Mouse (Mus musculus) megakaryocyte, embryonic 14.5 days (primary cell): ENCODE results near the gene 4933430I17Rik.

Experiments
- FLI1 ChIP-seq: IDR thresholded peaks from 2 replicates; pipeline ENCODE4 v1.6.1; 2012; ENCODE audit warnings: low read length, inconsistent platforms, mixed read lengths
- GATA1 ChIP-seq: IDR thresholded peaks from 3 replicates; pipeline ENCODE4 v1.6.1; 2012; ENCODE audit warnings: mixed read lengths, low read length, inconsistent platforms, borderline replicate concordance

DNA sequence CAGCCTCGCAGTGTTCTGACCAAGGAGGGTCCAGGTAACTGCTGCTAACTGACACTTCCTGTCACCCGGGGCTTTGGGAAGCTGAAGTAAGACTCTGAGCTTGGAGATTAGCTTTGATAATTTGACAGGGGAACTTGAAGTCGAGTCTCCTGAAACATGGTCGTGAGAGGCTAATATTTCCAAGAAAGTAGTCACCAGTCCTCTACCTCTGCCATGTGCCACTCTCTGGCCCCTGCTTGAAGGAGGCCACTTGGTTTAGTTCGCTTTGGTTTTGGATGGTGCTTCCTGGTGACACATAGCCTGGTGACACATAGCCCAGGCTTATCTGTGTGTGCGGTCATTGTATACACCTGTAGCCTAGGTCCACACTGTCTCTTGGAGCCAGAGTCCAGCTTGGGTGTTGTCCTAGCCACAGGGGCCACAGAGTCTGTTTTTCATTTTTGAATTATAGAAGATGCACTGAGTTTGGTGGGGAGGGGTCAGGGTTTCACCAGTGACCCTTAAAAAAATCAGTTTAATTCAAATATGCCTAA lies 34.7 kb downstream of the 4933430I17Rik start, which contains the start of gene Rgs3:
- TF ChIP-seq GATA1 (no peak), FLI1 (no peak)
